Mouse (Mus musculus) thymus, adult 2 months (tissue): ENCODE measurements around the gene Cntnap2. TPM values are rescaled to one million over a fixed set of nuclear protein-coding genes. Genes with fewer than 3 reads are reported as not detected.
A peak's percentile ranks its signal among the peaks of the same experiment; 100 is the strongest.

Source experiments
- DNase-seq: peaks from one replicate; pipeline ENCODE4 v3.0.0; 2021
- H3K27ac ChIP-seq: fragments of 200-500 bp; 2 replicates; pipeline ENCODE4 v1.5.1; 2012; ENCODE audit warnings: low read length, control low read depth; ENCODE audit not compliant: control insufficient read depth, insufficient read depth
- H3K27me3 ChIP-seq: fragments of 200-500 bp; 2 replicates; pipeline ENCODE4 v1.6.1; 2012; ENCODE audit warnings: mild to moderate bottlenecking, low read length, moderate library complexity, mixed read lengths; ENCODE audit not compliant: control insufficient read depth, insufficient read depth
- H3K36me3 ChIP-seq: fragments of 200-500 bp; 2 replicates; pipeline ENCODE4 v1.6.1; 2012; ENCODE audit warnings: mild to moderate bottlenecking, low read length, moderate library complexity; ENCODE audit not compliant: control insufficient read depth, insufficient read depth
- H3K4me1 ChIP-seq: fragments of 200-500 bp; replicated peaks from 2 replicates; pipeline ENCODE4 v1.6.1; 2012; ENCODE audit warnings: low read length; ENCODE audit not compliant: control insufficient read depth, insufficient read depth
- H3K4me3 ChIP-seq: fragments of 200-500 bp; 2 replicates; pipeline ENCODE4 v1.5.1; 2012; ENCODE audit warnings: mild to moderate bottlenecking, low read length, control low read depth, moderate library complexity; ENCODE audit not compliant: control insufficient read depth, insufficient read depth
- CTCF ChIP-seq: fragments of 200-500 bp; IDR thresholded peaks from 2 replicates; pipeline ENCODE4 v1.5.1; 2012; ENCODE audit warnings: mild to moderate bottlenecking, control low read depth, low read length, moderate library complexity, borderline replicate concordance; ENCODE audit not compliant: control insufficient read depth, poor library complexity, insufficient read depth; ENCODE audit errors: extremely low read depth
- POLR2A ChIP-seq: fragments of 200-500 bp; IDR thresholded peaks from 2 replicates; pipeline ENCODE4 v1.6.1; 2012; ENCODE audit warnings: mild to moderate bottlenecking, low read length, control low read depth, moderate library complexity; ENCODE audit not compliant: control insufficient read depth, poor library complexity, insufficient read depth; ENCODE audit errors: extremely low read depth
- WGBS: fragments of 180-500 bp; shearing (Covaris S2); methylation state at CpG from one replicate; pipeline ENCODE4 v1.1.7; 2018; 5-methylcytosine and 5-hydroxymethylcytosine counted together
- polyA plus RNA-seq: library from polyadenylated mRNA; depleted of rRNA; stranded (reverse); fragments of >200 nt; gene quantifications from 2 replicates; pipeline ENCODE4 v1.2.3, GENCODE M21; 2012

The Cntnap2 gene
- polyA plus RNA-seq, 1 experiment = 1.0 TPM

DNA sequence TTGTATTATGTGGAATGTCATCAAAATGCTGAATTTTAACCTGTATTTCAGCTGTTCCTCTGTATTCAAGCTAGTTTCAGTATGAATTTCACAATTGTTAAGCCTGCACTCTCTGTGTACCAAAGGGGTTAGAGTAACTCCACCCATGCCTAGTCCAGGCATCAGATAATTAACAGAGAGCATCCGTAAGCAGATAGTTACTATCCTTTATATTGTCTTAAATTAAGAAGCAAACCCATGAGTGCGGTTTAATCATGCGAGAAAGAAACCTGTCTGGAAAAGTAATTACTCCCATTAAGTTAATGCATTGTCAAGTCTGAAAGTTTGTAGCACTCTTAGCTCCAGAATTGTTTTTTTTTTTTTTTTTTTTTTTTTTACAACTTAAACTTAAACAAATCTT, 258.3 kb downstream of the Cntnap2 start:
- TF ChIP-seq POLR2A (no peak), CTCF (no peak)
- no peaks in the 10 kb centered on the region for H3K4me1 ChIP-seq
- H3K27me3 ChIP-seq = no peaks in the 10 kb centered on the region
- H3K36me3 ChIP-seq = no peaks in the 10 kb centered on the region
- no peak for DNase-seq
- no peak overlapping the region for H3K27ac ChIP-seq
- WGBS = 96% methylated on average over 3 of the region's 3 CpGs
- no peak overlapping the region for H3K4me3 ChIP-seq

DNA sequence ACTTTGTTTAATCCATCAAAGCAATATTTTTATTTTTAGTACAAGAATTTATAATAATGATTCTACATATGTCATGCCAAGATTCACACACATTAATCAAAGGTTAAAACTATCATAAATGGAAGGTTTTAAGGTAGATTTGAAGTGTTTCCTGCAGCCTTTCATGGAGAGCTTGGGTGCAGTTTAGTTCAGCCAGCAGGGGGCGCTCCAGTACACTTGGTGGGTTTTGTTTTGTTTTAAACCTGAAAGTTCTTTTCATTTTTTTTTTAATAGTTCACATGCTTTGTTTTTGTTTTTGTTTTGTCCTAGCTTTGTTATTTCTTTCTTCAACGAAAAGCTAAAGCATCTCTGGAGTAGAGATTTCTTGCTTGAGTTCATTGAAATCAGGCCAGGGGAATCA, 264.3 kb downstream of the Cntnap2 start:
- H3K27ac ChIP-seq = no peak overlapping the region
- H3K4me1 ChIP-seq = no peaks in the 10 kb centered on the region
- TF ChIP-seq CTCF (no peak), POLR2A (no peak)
- peak; percentile 11 for DNase-seq
- H3K27me3 ChIP-seq = no peaks in the 10 kb centered on the region
- H3K4me3 ChIP-seq = no peak overlapping the region
- WGBS = 8% methylated on average over 2 of the region's 2 CpGs
- H3K36me3 ChIP-seq = no peaks in the 10 kb centered on the region

GRCm38 (mm10) chr6:45327952-45328485, 268.9 kb downstream of the Cntnap2 start:
- Histone ChIP-seq H3K27ac (no peak overlapping the region), H3K4me3 (no peak overlapping the region), H3K27me3 (no peaks in the 10 kb centered on the region), H3K4me1 (no peaks in the 10 kb centered on the region), H3K36me3 (no peaks in the 10 kb centered on the region)
- 98% methylated on average over 3 of the region's 3 CpGs for WGBS
- no peak for TF ChIP-seq CTCF
- TF ChIP-seq POLR2A = no peak
- DNase-seq = no peak

DNA sequence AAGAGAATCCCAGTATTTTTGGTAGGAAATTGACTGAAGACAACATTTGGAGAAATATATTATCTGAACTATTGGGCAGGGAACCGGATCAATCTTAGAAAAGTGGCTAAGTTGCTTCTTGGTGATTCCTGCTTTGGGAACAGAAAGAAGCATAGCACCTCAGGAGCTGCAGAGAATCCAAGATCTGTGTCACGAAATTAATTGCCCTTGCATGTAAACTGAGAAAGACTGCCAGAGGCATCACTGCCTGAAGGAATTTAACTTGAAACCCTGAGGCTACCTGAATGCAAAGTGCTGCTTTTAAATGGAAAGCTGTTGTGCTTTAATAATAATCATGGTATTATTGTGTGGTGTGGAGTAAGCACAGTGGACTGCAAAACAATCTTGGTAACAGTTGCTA, 286.2 kb downstream of the Cntnap2 start:
- WGBS = 87% methylated on average over 2 of the region's 2 CpGs
- no peak overlapping the region for H3K4me3 ChIP-seq
- DNase-seq = no peak
- no peak overlapping the region for H3K27ac ChIP-seq
- no peaks in the 10 kb centered on the region for H3K27me3 ChIP-seq
- H3K4me1 ChIP-seq = no peaks in the 10 kb centered on the region
- no peaks in the 10 kb centered on the region for H3K36me3 ChIP-seq
- no peak for TF ChIP-seq POLR2A

- no peaks in the 10 kb centered on the region for H3K27me3 ChIP-seq
- no peak for DNase-seq
- no peaks in the 10 kb centered on the region for H3K4me1 ChIP-seq
- H3K4me3 ChIP-seq = no peak overlapping the region
- no peaks in the 10 kb centered on the region for H3K36me3 ChIP-seq
- H3K27ac ChIP-seq = no peak overlapping the region
- TF ChIP-seq CTCF (no peak), POLR2A (no peak)
Observed at GRCm38 (mm10) chr6:45345953-45346352, 286.8 kb downstream of the Cntnap2 start.

- Histone ChIP-seq H3K27ac (no peak overlapping the region), H3K4me3 (no peak overlapping the region), H3K4me1 (no peaks in the 10 kb centered on the region), H3K36me3 (no peaks in the 10 kb centered on the region), H3K27me3 (no peaks in the 10 kb centered on the region)
- TF ChIP-seq POLR2A (no peak), CTCF (no peak)
- 22% methylated on average over 1 of the region's 1 CpGs for WGBS
- no peak for DNase-seq
Observed at GRCm38 (mm10) chr6:45366442-45366841, 307.3 kb downstream of the Cntnap2 start.

GRCm38 (mm10) chr6:45381126-45381525, 322.0 kb downstream of the Cntnap2 start:
- Histone ChIP-seq H3K27me3 (no peaks in the 10 kb centered on the region), H3K4me1 (no peaks in the 10 kb centered on the region), H3K36me3 (no peaks in the 10 kb centered on the region), H3K27ac (no peak overlapping the region), H3K4me3 (no peak overlapping the region)
- 87% methylated on average over 7 of the region's 7 CpGs for WGBS
- no peak for TF ChIP-seq POLR2A
- no peak for TF ChIP-seq CTCF
- DNase-seq = no peak
